Mouse (Mus musculus): ENCODE results near the gene Agbl4.

The Agbl4 gene

DNA sequence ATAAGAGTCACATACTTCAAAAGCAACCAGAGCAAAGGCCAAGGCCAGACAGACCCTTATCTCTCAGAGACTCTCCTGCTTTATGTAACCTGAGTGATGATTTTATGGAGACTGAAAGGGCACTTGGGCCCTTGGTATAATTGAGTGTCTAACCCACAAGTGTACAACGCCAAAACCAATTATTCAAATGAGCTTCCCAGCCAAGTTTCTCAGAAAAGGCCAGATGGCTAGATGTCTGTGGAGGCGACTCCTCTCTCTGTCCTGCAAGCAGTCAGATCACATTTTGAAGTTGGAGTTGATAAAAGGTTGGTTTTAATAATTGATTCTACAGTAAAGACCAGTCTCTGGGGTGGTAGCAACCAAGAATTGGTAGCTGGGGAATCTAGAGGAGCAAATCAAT, 1158.0 kb downstream of the Agbl4 start:
- no peak for DNase-seq (ENCODE audit: low read depth in 1 of 2, low spot score in 2 of 2)

DNA sequence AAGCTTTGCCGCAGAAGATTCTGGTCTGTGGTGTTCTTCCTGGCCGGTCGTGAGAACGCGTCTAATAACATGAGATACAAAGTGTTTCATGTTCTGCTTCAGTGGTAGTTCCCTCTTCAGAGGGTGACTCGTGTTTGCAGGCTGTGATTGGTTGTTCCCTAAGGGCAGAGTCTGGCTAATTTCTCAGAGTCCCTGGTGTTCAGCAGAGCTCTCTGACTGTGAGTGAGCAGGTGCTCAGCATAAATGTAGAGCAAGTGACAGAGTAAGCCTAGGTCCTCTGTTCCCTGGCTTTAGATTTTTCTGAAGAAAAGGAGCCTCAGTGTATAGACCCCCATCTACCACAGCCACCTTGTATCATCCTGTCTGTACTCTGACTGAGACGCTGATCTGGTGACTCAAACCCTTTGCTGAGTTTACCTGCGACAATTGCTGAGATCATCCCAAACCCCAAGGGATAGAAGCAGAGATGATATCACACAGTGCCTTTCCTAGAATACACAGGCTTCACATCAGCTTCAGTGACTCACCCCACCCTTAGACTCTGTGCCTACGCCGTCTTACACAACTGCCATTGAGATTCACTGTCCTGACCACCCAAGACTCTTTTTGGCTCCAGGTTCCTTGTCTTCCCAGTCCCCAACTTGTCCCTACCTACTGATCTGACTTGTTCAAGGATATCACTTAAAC, 1179.8 kb downstream of the Agbl4 start:
- DNase-seq (ENCODE audit: low read depth in 1 of 2, low spot score in 2 of 2): no peak

DNA sequence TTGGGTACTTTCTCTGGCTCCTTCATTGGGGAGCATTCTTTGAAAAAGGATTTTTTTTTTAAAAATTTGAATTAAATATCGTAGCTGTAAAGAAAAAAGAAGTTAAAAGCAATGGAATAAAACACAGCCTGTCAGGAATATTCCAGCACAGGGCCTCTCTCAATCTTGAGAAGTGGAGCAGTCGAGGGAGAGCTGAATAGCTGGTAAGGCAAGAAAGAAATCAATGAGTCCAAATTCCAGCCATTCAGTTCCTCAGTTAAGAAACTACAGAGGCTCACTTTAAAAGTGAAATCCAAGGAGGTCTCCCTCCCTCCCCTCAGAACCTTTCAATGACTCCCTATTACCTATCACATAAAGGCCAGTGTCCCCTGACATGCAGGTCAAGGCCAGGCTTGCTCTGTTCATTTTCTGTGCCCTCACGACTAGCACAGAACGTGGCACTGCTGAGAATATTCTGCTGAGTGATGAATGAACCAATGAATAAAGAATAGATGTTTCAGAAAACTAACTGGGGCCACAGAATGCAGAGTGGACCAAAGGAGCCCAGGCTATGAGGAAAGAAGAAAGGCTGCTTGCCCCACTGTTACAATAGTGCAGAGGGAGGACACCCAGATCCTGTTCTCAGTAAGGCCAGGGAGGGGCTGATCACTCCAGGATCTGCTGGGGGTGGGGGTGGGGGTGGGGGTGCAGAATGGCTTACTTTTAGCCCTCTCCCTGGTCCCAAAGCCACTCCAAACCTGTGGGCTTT, 1181.8 kb downstream of the Agbl4 start:
- no peak for DNase-seq (ENCODE audit: low read depth in 1 of 2, low spot score in 2 of 2)

DNA sequence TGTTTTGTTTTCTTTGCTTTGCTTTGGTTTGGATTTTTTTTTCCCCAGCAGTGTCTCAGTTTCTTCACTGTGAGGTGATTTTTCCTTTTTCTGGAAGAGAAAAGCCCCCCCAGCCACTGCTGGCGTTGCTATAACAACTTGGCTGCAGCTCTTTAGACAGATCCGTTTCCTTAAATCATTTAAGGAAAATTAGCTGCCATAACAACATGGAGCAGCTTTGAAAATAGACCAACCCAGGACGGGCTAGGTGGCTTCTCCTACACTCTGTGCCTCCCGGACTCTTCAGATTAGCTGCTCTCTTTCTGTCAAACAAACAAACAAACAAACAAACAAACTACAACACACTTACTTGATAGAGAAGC, 1182.4 kb downstream of the Agbl4 start:
- no peak for DNase-seq (ENCODE audit: low read depth in 1 of 2, low spot score in 2 of 2)

DNA sequence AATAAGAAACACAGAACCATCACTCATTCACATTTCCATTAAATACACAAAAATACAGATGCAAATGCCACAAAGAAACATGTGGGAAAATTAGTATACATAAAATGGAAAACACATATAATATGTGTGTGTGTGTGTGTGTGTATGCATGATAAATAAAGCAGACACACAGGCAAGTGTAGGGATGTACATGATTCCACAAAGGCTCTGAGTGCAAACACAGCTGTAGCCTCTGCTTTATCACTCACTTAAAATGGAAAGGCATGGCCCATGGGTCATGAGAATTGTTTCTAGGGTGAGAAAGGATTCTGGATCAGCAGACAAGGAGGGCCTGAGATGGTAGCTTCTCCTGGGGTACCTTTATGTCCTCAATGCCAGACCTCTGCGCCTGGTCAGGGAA, 1182.8 kb downstream of the Agbl4 start:
- no peak for DNase-seq (ENCODE audit: low read depth in 1 of 2, low spot score in 2 of 2)

DNA sequence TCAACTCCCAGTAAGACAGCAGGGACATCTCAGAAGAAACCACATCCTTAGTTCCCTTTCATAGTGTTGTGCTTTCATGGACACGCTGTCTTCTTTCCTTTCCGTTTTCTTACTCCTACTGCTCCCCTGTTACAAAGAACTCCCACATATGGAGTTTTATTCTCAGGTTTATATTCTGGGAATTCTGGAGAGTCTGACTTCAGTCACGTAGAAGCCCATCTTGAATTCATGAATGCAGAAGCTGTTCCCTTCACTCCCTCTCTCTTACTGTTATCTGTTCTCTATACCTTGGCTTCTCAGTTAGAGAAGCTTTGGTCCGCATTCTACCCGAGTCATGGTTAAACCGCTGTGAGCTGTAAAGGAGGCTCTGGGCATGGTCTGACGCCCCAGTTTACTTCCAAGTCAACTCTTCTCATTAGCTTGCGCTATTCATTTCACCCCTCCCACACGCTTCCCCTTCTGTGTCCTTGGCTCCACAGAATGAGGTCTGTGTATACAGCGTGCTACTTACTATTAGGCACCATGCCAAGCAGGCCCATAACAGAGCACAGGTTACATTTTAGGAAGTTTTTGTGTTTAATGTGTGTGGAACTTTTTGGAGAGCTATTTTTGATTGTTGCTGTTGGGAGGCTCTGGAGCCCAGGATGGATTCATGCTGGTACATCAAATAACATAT, 1186.2 kb downstream of the Agbl4 start:
- DNase-seq (ENCODE audit: low read depth in 1 of 2, low spot score in 2 of 2): no peak

DNA sequence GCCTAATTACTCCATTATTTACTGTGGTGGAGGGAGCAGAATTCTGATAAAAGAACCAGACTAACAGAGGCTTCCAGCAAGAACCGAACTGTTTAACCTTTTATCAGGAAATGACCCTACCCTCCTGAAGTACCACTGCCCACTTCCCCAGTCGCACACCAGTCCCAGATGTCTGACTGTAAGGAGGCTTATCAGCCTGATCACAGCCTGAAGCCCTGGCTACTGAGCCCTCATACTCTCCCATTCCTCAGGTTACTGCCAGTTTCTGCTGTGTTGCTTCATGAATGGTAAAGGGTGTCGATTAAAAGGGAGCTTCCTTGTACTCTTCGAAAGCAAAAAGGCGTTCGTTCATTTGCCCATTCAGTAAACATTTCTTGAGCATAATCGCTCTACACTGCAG, 1186.8 kb downstream of the Agbl4 start:
- DNase-seq (ENCODE audit: low read depth in 1 of 2, low spot score in 2 of 2): no peak

DNA sequence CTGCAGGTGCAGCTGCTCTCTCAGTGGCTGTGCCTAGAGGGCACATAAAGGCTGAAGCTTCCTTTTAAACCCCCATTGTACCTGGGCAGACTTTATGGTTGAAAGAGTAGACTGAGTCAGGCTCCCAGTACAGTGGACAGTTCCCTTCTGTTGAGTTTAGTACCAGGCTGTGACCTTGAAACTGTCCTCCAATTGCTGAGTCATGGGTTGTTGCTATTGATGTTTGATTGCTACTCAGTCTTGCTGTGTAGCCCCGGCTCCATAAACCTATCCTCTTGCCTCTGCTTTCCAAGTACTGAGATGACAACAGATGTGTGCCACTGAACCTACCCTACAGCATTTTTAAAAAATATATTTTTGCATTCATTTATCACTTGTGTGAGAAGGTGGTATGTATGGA, 1190.8 kb downstream of the Agbl4 start:
- no peak for DNase-seq (ENCODE audit: low read depth in 1 of 2, low spot score in 2 of 2)

DNA sequence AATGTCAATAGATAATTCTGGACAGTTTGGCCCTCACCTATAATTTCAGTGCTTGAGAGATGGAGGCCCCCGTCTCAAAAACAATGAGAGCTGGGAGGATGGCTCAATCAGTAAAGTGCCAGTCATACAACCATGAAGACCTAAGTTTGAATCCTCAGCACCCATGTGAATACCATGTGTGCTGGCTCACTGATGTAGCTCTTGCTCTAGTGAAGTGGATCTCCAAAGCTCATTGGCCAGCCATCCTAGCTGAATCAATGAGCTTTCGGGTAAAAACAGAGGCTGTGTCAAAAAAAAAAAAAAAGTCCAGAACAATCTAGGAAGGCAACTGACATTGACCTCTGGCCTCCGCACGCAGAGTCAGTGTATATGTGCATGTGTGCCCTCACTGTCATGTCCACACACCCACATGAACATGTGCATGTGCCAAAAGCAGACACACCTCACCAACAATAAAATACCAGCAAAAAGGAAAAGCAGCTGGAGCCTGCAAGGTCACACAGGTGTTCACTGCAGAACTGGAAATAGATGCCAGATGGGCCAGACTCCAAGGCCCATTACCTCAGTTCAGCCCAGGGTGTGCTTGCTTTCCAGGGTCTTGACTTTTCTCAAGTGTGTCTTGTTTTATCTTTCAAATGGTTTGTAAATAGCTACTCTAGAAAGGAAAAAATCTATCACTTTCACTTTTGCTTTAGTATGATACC, 1192.2 kb downstream of the Agbl4 start:
- no peak for DNase-seq (ENCODE audit: low read depth in 1 of 2, low spot score in 2 of 2)

DNA sequence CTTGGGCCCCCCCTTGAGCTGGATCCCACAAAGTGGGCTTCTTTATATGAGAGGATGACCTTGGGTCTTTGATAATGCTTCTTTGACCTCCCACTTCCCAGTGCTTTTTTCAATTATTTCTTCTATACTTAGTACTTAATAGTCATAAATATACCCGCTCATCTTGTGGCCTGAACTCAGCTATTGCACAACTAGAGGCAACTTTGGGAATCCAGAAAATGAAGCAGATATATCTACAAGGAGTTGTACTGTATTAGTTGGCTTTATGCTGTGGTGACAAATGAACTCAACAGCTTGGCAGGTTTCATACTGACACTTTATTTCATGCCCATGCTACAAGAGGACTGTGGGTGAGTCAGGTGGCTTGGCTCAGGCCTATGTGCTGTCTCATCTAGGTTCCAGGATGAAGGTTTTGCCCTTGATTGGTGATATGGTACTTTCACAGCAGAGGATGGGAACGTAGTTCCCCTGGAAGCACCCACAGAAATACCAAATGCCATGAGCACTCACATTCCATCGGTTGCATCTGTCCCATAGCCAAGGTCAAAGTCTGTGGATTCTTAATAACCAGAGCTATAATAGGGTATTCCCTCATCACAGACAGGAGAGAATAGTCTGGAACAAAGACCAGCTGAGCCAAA, 1197.3 kb downstream of the Agbl4 start:
- no peak for DNase-seq (ENCODE audit: low read depth in 1 of 2, low spot score in 2 of 2)

DNA sequence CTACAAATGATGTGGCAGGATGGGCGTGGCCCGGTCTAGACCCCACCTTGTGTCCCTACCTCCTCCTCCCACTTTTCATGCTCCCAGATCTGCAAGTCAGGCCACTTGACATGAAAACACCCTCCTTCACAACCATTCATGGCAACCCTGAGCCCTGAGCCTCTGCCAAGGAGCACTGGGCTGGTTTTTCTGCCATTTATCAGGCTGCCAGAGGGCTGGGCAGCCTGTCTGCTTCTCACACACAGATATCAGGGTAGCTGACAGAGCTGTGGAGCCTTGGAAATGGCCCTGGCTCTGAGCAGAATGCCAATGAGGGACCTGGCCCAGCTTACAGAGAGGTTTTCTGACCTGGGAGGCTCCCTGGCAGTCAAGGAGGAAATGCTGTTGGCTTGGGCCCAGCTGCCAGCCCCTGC, 1199.8 kb downstream of the Agbl4 start:
- no peak for DNase-seq (ENCODE audit: low read depth in 1 of 2, low spot score in 2 of 2)

DNA sequence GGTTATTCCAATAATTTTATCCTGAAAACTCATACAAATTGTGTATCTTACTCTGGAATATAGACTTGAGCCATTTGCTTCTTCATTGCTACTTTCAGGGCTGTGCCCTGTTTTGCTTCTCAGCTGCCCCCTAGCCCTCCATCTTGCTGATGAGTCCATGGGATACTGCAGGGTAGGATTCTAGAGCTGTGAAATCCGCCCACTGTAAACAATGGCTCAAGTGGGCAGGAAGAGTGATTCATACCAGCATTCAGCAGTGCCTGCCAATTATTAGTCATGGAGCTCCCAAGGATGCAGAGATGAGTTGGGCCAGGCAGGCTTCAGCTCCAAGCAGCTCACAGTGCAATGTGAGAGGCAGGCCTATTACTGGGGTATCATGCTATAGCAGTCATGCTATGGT, 1200.5 kb downstream of the Agbl4 start:
- no peak for DNase-seq (ENCODE audit: low read depth in 1 of 2, low spot score in 2 of 2)

DNA sequence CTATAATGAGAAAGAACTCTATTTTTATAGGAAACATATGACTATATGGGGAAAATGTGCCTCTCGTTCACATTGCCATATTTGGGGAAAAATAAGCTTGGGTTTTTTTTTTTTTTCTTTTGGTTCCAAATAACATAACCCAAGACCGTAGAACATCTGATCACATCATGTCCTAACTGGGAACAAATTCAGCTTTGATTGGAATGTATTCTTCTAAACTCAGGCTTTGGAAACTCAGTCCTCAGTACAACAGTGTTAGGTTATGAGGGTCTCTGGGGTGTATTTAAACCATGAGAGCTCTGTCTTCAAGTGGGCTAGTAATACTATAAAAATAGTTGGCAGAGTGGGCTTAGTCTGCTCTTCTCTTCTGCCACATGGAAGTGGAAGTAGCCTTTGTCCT, 1205.7 kb downstream of the Agbl4 start:
- no peak for DNase-seq (ENCODE audit: low read depth in 1 of 2, low spot score in 2 of 2)

DNA sequence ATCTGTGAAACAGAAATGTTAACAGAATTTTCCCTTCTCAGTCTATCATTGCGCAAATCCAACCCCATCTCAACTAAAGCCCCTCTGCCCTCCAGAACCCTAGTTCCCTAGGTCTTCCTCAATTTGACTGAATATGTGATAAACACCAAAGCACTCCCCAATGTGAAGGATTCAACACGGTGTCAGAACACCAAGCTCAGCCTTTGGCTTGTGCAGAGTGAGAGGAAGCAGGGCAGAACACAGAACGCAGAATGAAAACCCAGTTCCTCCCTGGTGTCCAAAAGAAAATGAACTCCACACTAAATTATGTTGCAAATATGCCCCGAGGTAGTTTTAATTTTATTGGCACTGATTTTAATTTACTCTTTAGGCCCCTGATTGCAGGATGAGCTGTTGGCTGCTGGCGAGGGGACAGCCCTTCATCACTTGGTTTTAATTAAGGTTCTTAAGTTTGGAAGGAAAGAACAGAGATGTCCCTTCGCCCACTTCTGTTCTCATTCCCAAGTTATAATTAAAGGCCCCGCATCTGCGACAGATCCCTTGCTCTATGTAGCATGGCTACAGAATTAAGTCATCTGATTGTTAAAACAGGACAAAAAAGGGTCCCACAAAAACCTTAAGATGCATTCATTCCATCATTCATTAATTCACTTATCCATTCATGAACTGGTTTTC, 1210.5 kb downstream of the Agbl4 start:
- DNase-seq (ENCODE audit: low read depth in 1 of 2, low spot score in 2 of 2): no peak

DNA sequence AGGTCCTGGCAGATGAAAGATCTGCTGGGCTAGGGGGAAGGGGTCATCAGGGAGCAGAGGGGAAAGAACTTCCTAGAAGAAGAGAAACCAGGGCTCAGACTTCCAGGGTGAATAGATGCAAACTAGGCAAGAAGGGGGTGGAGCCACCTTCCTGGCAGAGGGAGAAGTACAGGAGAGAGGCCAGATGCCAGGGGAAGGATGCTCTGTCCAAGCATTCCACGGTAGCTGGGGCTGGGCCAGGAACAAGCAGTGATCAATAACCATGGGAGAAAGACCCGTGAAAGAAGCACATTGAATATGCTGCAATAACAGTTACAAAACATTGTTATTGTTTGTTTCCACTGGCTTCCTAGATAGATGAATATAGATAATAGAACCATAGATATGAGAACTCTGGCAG, 1224.4 kb downstream of the Agbl4 start:
- no peak for DNase-seq (ENCODE audit: low read depth in 1 of 2, low spot score in 2 of 2)

DNA sequence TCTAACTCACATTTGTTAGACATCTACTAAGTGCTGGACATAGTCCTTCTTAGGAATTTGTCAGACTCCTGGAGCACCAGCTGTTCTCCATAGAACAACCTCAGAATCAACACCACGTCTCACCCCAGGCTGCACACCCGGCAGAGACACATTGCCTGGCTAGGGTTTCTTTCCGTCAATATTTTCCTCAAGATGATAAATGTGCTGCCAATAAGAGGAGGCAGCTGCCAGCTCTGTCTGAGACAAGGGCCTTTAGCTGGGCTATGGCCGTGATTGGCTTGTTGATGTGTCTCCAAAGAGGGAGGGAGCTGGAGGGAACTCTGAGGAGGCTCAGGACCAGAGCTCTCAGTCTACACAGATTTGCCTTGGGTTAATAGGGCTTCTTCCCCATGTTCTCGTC, 1227.5 kb downstream of the Agbl4 start:
- DNase-seq (ENCODE audit: low read depth in 1 of 2, low spot score in 2 of 2): no peak

DNA sequence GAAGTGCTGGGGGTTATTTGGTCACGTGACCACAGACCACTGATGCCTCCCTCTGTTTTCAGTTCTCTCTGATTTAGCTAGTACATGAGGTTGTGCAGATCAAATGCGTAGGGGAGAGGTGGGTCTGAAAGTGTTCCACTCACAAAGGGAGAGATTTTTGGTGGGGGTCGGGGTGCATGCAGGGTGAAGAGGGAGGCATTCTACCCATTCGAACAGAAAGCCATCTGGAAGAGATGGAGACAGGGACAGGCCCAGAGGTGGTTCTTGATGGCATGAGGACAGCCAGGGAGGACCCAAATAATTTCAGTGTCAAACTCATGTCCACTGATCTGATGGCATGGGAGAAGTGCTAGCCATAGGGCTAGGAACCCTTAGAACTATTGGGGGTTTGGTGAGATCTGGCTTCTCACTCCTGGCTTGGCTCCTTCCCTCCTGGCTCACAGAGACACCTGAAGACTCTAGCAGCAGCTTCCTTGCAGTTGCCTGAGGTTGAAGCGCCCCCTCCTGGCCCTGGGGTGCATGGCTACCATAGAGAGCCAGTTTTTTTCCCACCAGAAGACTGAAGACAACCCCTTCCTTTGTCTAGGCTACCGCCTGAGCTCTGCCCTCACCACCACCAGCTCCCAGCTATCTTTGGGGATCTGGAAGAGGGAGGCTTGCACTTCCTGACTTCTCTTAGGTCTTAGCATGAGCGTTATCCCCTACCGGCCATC, 1228.8 kb downstream of the Agbl4 start:
- DNase-seq (ENCODE audit: low read depth in 1 of 2, low spot score in 2 of 2): no peak

DNA sequence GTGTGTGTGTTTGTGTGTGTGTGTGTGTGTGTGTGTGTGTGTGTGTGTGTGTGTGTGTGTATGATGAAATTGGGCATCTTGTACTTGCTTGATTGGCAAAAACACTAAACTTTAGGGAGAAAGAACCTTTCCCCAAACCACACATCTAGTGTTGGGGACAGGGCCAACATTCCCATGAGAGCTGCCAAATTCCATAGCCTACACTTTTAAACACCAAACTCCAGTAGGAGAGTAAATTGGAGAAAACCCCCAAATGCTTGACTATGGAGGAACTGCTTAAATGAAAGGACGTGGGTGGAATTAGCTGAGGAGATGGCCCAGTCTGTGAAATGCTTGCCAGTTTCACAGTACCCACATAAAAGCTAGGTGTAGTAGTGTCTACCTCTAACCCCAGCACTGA, 1235.2 kb downstream of the Agbl4 start:
- DNase-seq (ENCODE audit: low read depth in 1 of 2, low spot score in 2 of 2): no peak

DNA sequence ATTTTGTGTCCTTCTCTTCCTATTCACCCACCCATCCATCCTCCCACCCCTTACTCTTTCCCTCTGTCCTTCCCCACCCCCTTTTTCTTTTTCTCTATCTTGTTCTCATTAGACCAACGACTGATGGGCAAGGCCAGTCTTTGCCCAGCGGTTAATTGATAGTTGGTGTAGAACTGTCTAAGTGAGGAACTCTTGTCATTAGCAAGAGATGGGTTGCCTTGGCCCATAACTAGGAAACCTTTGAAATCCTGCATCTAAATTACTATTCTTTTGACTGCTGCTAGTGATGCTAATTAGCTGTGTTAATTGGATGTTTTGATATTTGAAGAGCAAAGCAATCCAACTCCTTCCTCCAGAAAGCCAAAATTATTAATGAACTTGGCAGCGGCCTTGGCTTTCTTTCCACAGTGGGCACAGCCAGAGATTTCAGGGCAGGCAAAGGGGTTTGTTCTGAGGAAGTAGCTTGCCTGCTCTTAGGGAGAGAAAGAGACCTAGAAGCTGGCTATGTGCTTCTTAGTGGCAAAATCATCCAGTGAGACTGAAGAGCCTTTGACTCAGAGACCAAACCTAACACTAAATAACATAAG, 1238.2 kb downstream of the Agbl4 start:
- no peak for DNase-seq (ENCODE audit: low read depth in 1 of 2, low spot score in 2 of 2)
